Mouse (Mus musculus): ENCODE measurements around the gene Tsen15. TPM values are rescaled to one million over a fixed set of nuclear protein-coding genes. Genes with fewer than 3 reads are reported as not detected.

Tsen15 gene
- polyA plus RNA-seq, 1 experiment from 2014 or later: 49.2 TPM

- Histone ChIP-seq H3K9ac (ENCODE audit: low read length) (no peak overlapping the region), H3K27ac (ENCODE audit: low read depth, low read length) (no peak overlapping the region), H3K4me3 (ENCODE audit: low read depth, low read length) (no peak overlapping the region), H3K4me1 (ENCODE audit: control insufficient read depth, insufficient read depth, low read length) (no peaks in the 10 kb centered on the region), H3K4me2 (no peak overlapping the region), H3K27me3 (ENCODE audit: control insufficient read depth, insufficient read depth, low read length) (no peaks in the 10 kb centered on the region), H3K9me3 (ENCODE audit: control insufficient read depth, low read length) (no peaks in the 10 kb centered on the region; the same call in 1 of the 2 replicates), H3K36me3 (ENCODE audit: control insufficient read depth, insufficient read depth, low read length) (no peaks in the 10 kb centered on the region)
- DNase-seq (ENCODE audit: low spot score, missing footprints) (no peak), ATAC-seq (ENCODE audit: low FRiP score) (no peak)
- WGBS: 74% methylated on average over 1 of the region's 1 CpGs
These were observed 27.5 kb upstream of the Tsen15 start for GRCm38 (mm10) chr1:152413961-152414360.

- WGBS: 93% methylated on average over 2 of the region's 2 CpGs
These were observed 26.6 kb upstream of the Tsen15 start for GRCm38 (mm10) chr1:152413116-152413515.

DNA sequence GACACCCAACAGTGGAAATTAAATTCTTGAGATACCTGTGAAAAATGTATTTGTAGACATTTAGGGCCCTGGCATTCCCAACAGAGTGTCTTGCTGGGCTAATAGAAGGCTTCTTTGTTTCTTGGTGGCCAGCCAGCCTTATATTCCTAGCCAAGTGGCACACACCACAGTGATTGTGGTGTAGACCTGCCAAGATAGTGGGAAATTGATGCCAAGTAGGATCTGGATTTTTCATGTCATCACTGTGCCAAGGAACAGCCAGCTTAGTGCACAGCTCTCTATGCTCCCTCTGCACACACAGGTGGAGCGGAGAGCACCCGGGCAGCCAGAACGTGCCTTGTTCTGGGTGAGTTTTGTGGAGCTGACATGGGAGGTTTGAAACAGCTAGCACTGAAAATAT lies 24.2 kb upstream of the Tsen15 start:
- H3K4me2 ChIP-seq: no peak overlapping the region
- no peak overlapping the region for H3K4me3 ChIP-seq (ENCODE audit: low read depth, low read length)
- no peak for DNase-seq (ENCODE audit: low spot score, missing footprints)
- H3K27ac ChIP-seq (ENCODE audit: low read depth, low read length): no peak overlapping the region
- ATAC-seq (ENCODE audit: low FRiP score): no peak
- WGBS: 92% methylated on average over 3 of the region's 3 CpGs
- H3K9me3 ChIP-seq (ENCODE audit: control insufficient read depth, low read length): no peaks in the 10 kb centered on the region; the same call in 1 of the 2 replicates
- no peak overlapping the region for H3K9ac ChIP-seq (ENCODE audit: low read length)
- H3K27me3 ChIP-seq (ENCODE audit: control insufficient read depth, insufficient read depth, low read length): no peaks in the 10 kb centered on the region
- H3K4me1 ChIP-seq (ENCODE audit: control insufficient read depth, insufficient read depth, low read length): no peaks in the 10 kb centered on the region
- no peaks in the 10 kb centered on the region for H3K36me3 ChIP-seq (ENCODE audit: control insufficient read depth, insufficient read depth, low read length)

More at GRCm38 (mm10) chr1:152413116-152413515, 26.6 kb upstream of the Tsen15 start:
- H3K9me3 ChIP-seq (ENCODE audit: control insufficient read depth, low read length): no peaks in the 10 kb centered on the region; the same call in 1 of the 2 replicates
- no peak overlapping the region for H3K27ac ChIP-seq (ENCODE audit: low read depth, low read length)
- ATAC-seq (ENCODE audit: low FRiP score) (no peak), DNase-seq (ENCODE audit: low spot score, missing footprints) (no peak)
- no peak overlapping the region for H3K9ac ChIP-seq (ENCODE audit: low read length)
- no peak overlapping the region for H3K4me2 ChIP-seq
- H3K36me3 ChIP-seq (ENCODE audit: control insufficient read depth, insufficient read depth, low read length): no peaks in the 10 kb centered on the region
- H3K4me3 ChIP-seq (ENCODE audit: low read depth, low read length): no peak overlapping the region
- H3K4me1 ChIP-seq (ENCODE audit: control insufficient read depth, insufficient read depth, low read length): no peaks in the 10 kb centered on the region
- H3K27me3 ChIP-seq (ENCODE audit: control insufficient read depth, insufficient read depth, low read length): no peaks in the 10 kb centered on the region

- no peak overlapping the region for H3K27ac ChIP-seq (ENCODE audit: low read depth, low read length)
- H3K9me3 ChIP-seq (ENCODE audit: control insufficient read depth, low read length): no peaks in the 10 kb centered on the region; the same call in 1 of the 2 replicates
- no peaks in the 10 kb centered on the region for H3K36me3 ChIP-seq (ENCODE audit: control insufficient read depth, insufficient read depth, low read length)
- ATAC-seq (ENCODE audit: low FRiP score) (no peak), DNase-seq (ENCODE audit: low spot score, missing footprints) (no peak)
- 82% methylated on average over 4 of the region's 4 CpGs for WGBS
- H3K4me1 ChIP-seq (ENCODE audit: control insufficient read depth, insufficient read depth, low read length): no peaks in the 10 kb centered on the region
- H3K27me3 ChIP-seq (ENCODE audit: control insufficient read depth, insufficient read depth, low read length): no peaks in the 10 kb centered on the region
- no peak overlapping the region for H3K9ac ChIP-seq (ENCODE audit: low read length)
- H3K4me3 ChIP-seq (ENCODE audit: low read depth, low read length): no peak overlapping the region
- H3K4me2 ChIP-seq: no peak overlapping the region
These were observed 22.9 kb upstream of the Tsen15 start for GRCm38 (mm10) chr1:152409356-152409755.

DNA sequence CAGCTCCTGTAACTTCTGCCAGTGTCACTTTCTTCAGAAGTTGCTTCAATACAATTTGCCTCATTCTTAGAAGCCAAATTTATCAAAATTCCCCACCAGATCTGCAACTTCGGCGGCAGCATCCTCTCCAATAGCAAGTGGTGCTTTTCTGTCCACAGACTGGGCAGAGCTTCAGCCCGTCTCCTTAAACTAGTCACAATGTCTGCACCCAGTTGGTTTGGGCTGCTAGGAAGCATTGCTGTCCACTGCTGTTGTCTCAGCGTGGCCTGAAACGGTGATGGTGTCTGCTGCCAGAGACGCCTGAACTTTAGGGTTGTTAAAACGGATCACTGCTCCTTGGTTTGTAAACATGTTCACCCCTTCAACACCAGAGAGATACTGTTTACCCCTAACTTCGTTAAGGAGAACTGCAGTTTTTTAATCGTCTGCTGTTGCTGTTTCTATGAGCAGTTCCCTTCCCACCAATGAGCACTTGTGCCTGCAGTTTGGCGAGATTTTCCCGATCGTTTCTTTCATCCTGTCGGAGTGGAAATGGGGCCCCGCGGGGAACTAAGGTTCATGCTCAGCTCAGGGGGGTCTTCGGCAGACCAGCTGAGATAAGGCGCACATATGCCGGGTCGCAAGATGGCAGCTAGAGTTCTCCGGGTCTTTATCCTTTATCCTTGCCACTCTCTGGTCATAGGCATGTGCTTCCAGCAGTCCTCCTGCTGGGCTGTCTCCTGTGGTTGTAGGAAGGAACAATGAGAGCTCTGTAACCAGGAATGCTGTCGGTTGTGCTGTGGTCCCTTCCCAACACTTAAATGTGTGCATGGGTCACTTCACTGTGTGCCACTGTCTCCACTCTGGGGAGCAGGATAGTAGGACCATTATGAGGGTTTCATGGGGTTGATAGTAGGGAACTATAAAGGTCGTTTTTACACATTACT lies 20.8 kb upstream of the Tsen15 start:
- no peaks in the 10 kb centered on the region; the same call in 1 of the 2 replicates for H3K9me3 ChIP-seq (ENCODE audit: control insufficient read depth, low read length)
- H3K27ac ChIP-seq (ENCODE audit: low read depth, low read length): no peak overlapping the region
- no peak overlapping the region for H3K4me3 ChIP-seq (ENCODE audit: low read depth, low read length)
- no peak overlapping the region for H3K4me2 ChIP-seq
- H3K36me3 ChIP-seq (ENCODE audit: control insufficient read depth, insufficient read depth, low read length): no peaks in the 10 kb centered on the region
- H3K9ac ChIP-seq (ENCODE audit: low read length): no peak overlapping the region
- H3K4me1 ChIP-seq (ENCODE audit: control insufficient read depth, insufficient read depth, low read length): no peaks in the 10 kb centered on the region
- WGBS: 54% methylated on average over 22 of the region's 22 CpGs
- ATAC-seq (ENCODE audit: low FRiP score): no peak
- DNase-seq (ENCODE audit: low spot score, missing footprints): peak; percentile 85
- no peaks in the 10 kb centered on the region for H3K27me3 ChIP-seq (ENCODE audit: control insufficient read depth, insufficient read depth, low read length)

DNA sequence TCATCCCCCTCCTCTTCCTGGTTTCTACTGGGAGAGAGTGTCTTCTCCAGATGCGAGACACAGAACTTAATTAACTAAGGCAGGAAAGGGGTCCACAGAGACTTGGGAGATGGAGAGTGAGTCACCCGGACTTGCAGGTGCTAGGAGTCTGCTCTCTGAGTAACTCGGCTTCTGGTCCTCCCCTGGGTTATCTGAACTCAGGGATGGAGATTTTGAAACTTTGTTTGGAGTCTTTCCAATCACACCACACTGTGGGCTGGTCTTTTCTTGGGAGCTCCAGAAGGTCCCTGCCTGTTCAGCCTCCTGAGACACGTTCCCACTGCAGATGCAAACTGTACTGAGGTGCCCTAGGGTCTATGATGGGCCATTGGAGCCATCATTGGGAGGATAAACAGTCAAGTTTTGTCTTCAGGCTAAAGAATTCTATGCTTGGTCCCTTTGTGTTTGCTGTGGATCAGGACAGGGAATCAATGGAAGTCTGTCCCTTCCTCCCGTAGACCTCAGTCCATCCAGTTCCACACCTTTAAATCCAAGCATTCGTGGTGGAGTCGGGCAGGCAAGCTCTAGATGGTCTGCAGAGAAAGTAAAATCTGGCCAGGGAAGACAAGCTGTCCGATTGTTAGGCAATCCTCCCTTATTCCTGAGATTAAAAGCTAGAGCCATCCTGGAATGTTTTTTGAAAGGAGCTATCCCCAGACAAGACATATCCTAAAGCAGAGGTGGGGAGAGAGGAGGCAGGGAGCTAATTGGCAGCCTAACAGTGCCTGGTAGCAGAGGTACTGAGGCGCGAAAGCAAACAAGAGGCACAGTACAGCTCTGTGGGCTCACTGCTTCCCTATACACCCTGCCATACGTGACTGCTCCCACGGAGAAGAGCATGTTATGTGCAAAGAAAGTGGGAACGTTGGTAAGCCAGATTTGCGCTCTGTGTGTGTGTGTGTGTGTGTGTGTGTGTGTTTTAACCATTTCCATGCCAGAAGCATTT lies 14.4 kb upstream of the Tsen15 start:
- peak overlapping the region; percentile 75 for H3K9ac ChIP-seq (ENCODE audit: low read length)
- no peaks in the 10 kb centered on the region for H3K9me3 ChIP-seq (ENCODE audit: control insufficient read depth, low read length)
- H3K4me3 ChIP-seq (ENCODE audit: low read depth, low read length): peak overlapping the region; percentile 65
- ATAC-seq (ENCODE audit: low FRiP score) (0 out of 2 replicates have a peak, but pooled peaks have one; percentile 38), DNase-seq (ENCODE audit: low spot score, missing footprints) (peak; percentile 87)
- no peaks in the 10 kb centered on the region for H3K4me1 ChIP-seq (ENCODE audit: control insufficient read depth, insufficient read depth, low read length)
- no peak overlapping the region for H3K27ac ChIP-seq (ENCODE audit: low read depth, low read length)
- peaks cover 4% of the 10 kb centered on the region; the same call in 1 of the 2 replicates for H3K27me3 ChIP-seq (ENCODE audit: control insufficient read depth, insufficient read depth, low read length)
- peak overlapping the region; percentile 90 for H3K4me2 ChIP-seq
- 17% methylated on average over 14 of the region's 14 CpGs for WGBS
- no peaks in the 10 kb centered on the region for H3K36me3 ChIP-seq (ENCODE audit: control insufficient read depth, insufficient read depth, low read length)

GRCm38 (mm10) chr1:152399790-152400555 lies 13.5 kb upstream of the Tsen15 start, which contains the start of gene Colgalt2:
Gene Colgalt2, plus strand, starts transcription at chr1:152399830.
- under 1% methylated on average over 70 of the region's 70 CpGs for WGBS
- peak; percentile 97 for DNase-seq (ENCODE audit: low spot score, missing footprints)
- H3K27ac ChIP-seq (ENCODE audit: low read depth, low read length): no peak within 1 kb of the TSS
- peak within 1 kb of the TSS; percentile 75 for H3K9ac ChIP-seq (ENCODE audit: low read length)
- no peaks in the 10 kb centered on the region for H3K36me3 ChIP-seq (ENCODE audit: control insufficient read depth, insufficient read depth, low read length)
- ATAC-seq (ENCODE audit: low FRiP score): peak; percentile 89
- peaks cover 4% of the 10 kb centered on the region; the same call in 1 of the 2 replicates for H3K27me3 ChIP-seq (ENCODE audit: control insufficient read depth, insufficient read depth, low read length)
- H3K4me3 ChIP-seq (ENCODE audit: low read depth, low read length): peak within 1 kb of the TSS; percentile 65
- H3K4me2 ChIP-seq: peak within 1 kb of the TSS; percentile 90
- H3K4me1 ChIP-seq (ENCODE audit: control insufficient read depth, insufficient read depth, low read length): no peaks in the 10 kb centered on the region
- H3K9me3 ChIP-seq (ENCODE audit: control insufficient read depth, low read length): no peaks in the 10 kb centered on the region

GRCm38 (mm10) chr1:152398708-152399107 lies 12.2 kb upstream of the Tsen15 start:
- WGBS: 53% methylated on average over 1 of the region's 1 CpGs
- no peak overlapping the region for H3K27ac ChIP-seq (ENCODE audit: low read depth, low read length)
- no peaks in the 10 kb centered on the region for H3K9me3 ChIP-seq (ENCODE audit: control insufficient read depth, low read length)
- DNase-seq (ENCODE audit: low spot score, missing footprints): no peak
- ATAC-seq (ENCODE audit: low FRiP score): no peak
- H3K4me1 ChIP-seq (ENCODE audit: control insufficient read depth, insufficient read depth, low read length): no peaks in the 10 kb centered on the region
- H3K36me3 ChIP-seq (ENCODE audit: control insufficient read depth, insufficient read depth, low read length): no peaks in the 10 kb centered on the region
- no peak overlapping the region for H3K4me3 ChIP-seq (ENCODE audit: low read depth, low read length)
- peaks cover 4% of the 10 kb centered on the region; the same call in 1 of the 2 replicates for H3K27me3 ChIP-seq (ENCODE audit: control insufficient read depth, insufficient read depth, low read length)
- no peak overlapping the region for H3K9ac ChIP-seq (ENCODE audit: low read length)
- H3K4me2 ChIP-seq: no peak overlapping the region

Data from midbrain, embryonic 11.5 days (tissue).